Mouse (Mus musculus): ENCODE measurements around the gene Hrh2. TPM values are rescaled to one million over a fixed set of nuclear protein-coding genes. Genes with fewer than 3 reads are reported as not detected.
A peak's percentile ranks its signal among the peaks of the same experiment; 100 is the strongest.

Gene Hrh2
- polyA plus RNA-seq, 1 experiment from 2014 or later, result 0.09 TPM

- Histone ChIP-seq H3K9me3 (no peaks in the 10 kb centered on the region), H3K27me3 (ENCODE audit: insufficient read depth, poor library complexity, severe bottlenecking) (peaks cover 22% of the 10 kb centered on the region; the same call in 1 of the 2 replicates), H3K27ac (no peak overlapping the region), H3K4me1 (no peaks in the 10 kb centered on the region), H3K36me3 (no peaks in the 10 kb centered on the region), H3K4me3 (no peak overlapping the region)
- WGBS, result 22% methylated on average over 8 of the region's 8 CpGs
- no peak for DNase-seq (ENCODE audit: low spot score)
These were observed 68.4 kb downstream of the Hrh2 start for GRCm38 (mm10) chr13:54260318-54260717.

GRCm38 (mm10) chr13:54262741-54263510 is 71.0 kb downstream of the Hrh2 start:
- no peaks in the 10 kb centered on the region for H3K9me3 ChIP-seq
- no peak overlapping the region for H3K27ac ChIP-seq
- peaks cover 31% of the 10 kb centered on the region for H3K27me3 ChIP-seq (ENCODE audit: insufficient read depth, poor library complexity, severe bottlenecking)
- no peak overlapping the region for H3K4me3 ChIP-seq
- DNase-seq (ENCODE audit: low spot score), result no peak
- H3K4me1 ChIP-seq, result no peaks in the 10 kb centered on the region
- 90% methylated on average over 15 of the region's 15 CpGs for WGBS
- no peaks in the 10 kb centered on the region for H3K36me3 ChIP-seq

GRCm38 (mm10) chr13:54263641-54264040 is 71.7 kb downstream of the Hrh2 start:
- Histone ChIP-seq H3K27me3 (ENCODE audit: insufficient read depth, poor library complexity, severe bottlenecking) (peaks cover 24% of the 10 kb centered on the region), H3K9me3 (no peaks in the 10 kb centered on the region), H3K4me3 (no peak overlapping the region), H3K4me1 (no peaks in the 10 kb centered on the region), H3K27ac (no peak overlapping the region), H3K36me3 (no peaks in the 10 kb centered on the region)
- no peak for DNase-seq (ENCODE audit: low spot score)
- WGBS, result 87% methylated on average over 6 of the region's 6 CpGs

GRCm38 (mm10) chr13:54266472-54266871 is 74.5 kb downstream of the Hrh2 start:
- no peaks in the 10 kb centered on the region for H3K36me3 ChIP-seq

GRCm38 (mm10) chr13:54269087-54269486 is 77.2 kb downstream of the Hrh2 start:
- 65% methylated on average over 3 of the region's 3 CpGs for WGBS
- peaks cover 26% of the 10 kb centered on the region for H3K27me3 ChIP-seq (ENCODE audit: insufficient read depth, poor library complexity, severe bottlenecking)
- no peaks in the 10 kb centered on the region for H3K4me1 ChIP-seq

More at GRCm38 (mm10) chr13:54266472-54266871, 74.5 kb downstream of the Hrh2 start:
- no peak overlapping the region for H3K4me3 ChIP-seq
- no peaks in the 10 kb centered on the region for H3K4me1 ChIP-seq
- H3K27me3 ChIP-seq (ENCODE audit: insufficient read depth, poor library complexity, severe bottlenecking), result peaks cover 26% of the 10 kb centered on the region
- WGBS, result 16% methylated on average over 9 of the region's 9 CpGs
- no peak overlapping the region for H3K27ac ChIP-seq
- no peaks in the 10 kb centered on the region for H3K9me3 ChIP-seq
- DNase-seq (ENCODE audit: low spot score), result no peak

GRCm38 (mm10) chr13:54269628-54270027 is 77.7 kb downstream of the Hrh2 start:
- H3K4me3 ChIP-seq, result no peak overlapping the region
- H3K27ac ChIP-seq, result no peak overlapping the region
- no peaks in the 10 kb centered on the region for H3K4me1 ChIP-seq
- 68% methylated on average over 8 of the region's 8 CpGs for WGBS
- H3K27me3 ChIP-seq (ENCODE audit: insufficient read depth, poor library complexity, severe bottlenecking), result peaks cover 26% of the 10 kb centered on the region
- no peaks in the 10 kb centered on the region for H3K9me3 ChIP-seq
- H3K36me3 ChIP-seq, result no peaks in the 10 kb centered on the region
- no peak for DNase-seq (ENCODE audit: low spot score)

More at GRCm38 (mm10) chr13:54269087-54269486, 77.2 kb downstream of the Hrh2 start:
- no peak overlapping the region for H3K4me3 ChIP-seq
- H3K36me3 ChIP-seq, result no peaks in the 10 kb centered on the region
- no peak overlapping the region for H3K27ac ChIP-seq
- no peak for DNase-seq (ENCODE audit: low spot score)
- H3K9me3 ChIP-seq, result no peaks in the 10 kb centered on the region

GRCm38 (mm10) chr13:54272076-54272475 is 80.1 kb downstream of the Hrh2 start:
- Histone ChIP-seq H3K9me3 (no peaks in the 10 kb centered on the region), H3K36me3 (no peaks in the 10 kb centered on the region), H3K27me3 (ENCODE audit: insufficient read depth, poor library complexity, severe bottlenecking) (peaks cover 9% of the 10 kb centered on the region; the same call in 1 of the 2 replicates), H3K27ac (no peak overlapping the region), H3K4me1 (no peaks in the 10 kb centered on the region), H3K4me3 (no peak overlapping the region)
- no peak for DNase-seq (ENCODE audit: low spot score)
- WGBS, result 84% methylated on average over 7 of the region's 7 CpGs

GRCm38 (mm10) chr13:54277406-54277805 is 85.5 kb downstream of the Hrh2 start:
- WGBS, result 81% methylated on average over 6 of the region's 6 CpGs
- H3K9me3 ChIP-seq, result no peaks in the 10 kb centered on the region
- H3K36me3 ChIP-seq, result no peaks in the 10 kb centered on the region
- H3K4me1 ChIP-seq, result peaks cover 4% of the 10 kb centered on the region
- peaks cover 24% of the 10 kb centered on the region for H3K27me3 ChIP-seq (ENCODE audit: insufficient read depth, poor library complexity, severe bottlenecking)
- no peak overlapping the region for H3K4me3 ChIP-seq
- no peak overlapping the region for H3K27ac ChIP-seq
- no peak for DNase-seq (ENCODE audit: low spot score)

- WGBS, result 85% methylated on average over 7 of the region's 7 CpGs
- Histone ChIP-seq H3K27me3 (ENCODE audit: insufficient read depth, poor library complexity, severe bottlenecking) (peaks cover 38% of the 10 kb centered on the region), H3K27ac (no peak overlapping the region), H3K9me3 (no peaks in the 10 kb centered on the region), H3K4me1 (peaks cover 10% of the 10 kb centered on the region), H3K36me3 (no peaks in the 10 kb centered on the region), H3K4me3 (no peak overlapping the region)
- DNase-seq (ENCODE audit: low spot score), result no peak
These were observed 88.4 kb downstream of the Hrh2 start for GRCm38 (mm10) chr13:54280366-54280765.

- Histone ChIP-seq H3K27me3 (ENCODE audit: insufficient read depth, poor library complexity, severe bottlenecking) (peaks cover 38% of the 10 kb centered on the region), H3K4me3 (no peak overlapping the region), H3K36me3 (no peaks in the 10 kb centered on the region), H3K27ac (no peak overlapping the region), H3K9me3 (no peaks in the 10 kb centered on the region), H3K4me1 (peaks cover 10% of the 10 kb centered on the region)
- no peak for DNase-seq (ENCODE audit: low spot score)
- 72% methylated on average over 7 of the region's 7 CpGs for WGBS
These were observed 89.2 kb downstream of the Hrh2 start for GRCm38 (mm10) chr13:54281149-54281548.

GRCm38 (mm10) chr13:54281623-54282022 is 89.7 kb downstream of the Hrh2 start:
- no peak overlapping the region for H3K4me3 ChIP-seq
- WGBS, result 28% methylated on average over 8 of the region's 8 CpGs
- H3K27ac ChIP-seq, result no peak overlapping the region
- peaks cover 10% of the 10 kb centered on the region for H3K4me1 ChIP-seq
- peaks cover 38% of the 10 kb centered on the region for H3K27me3 ChIP-seq (ENCODE audit: insufficient read depth, poor library complexity, severe bottlenecking)
- no peak for DNase-seq (ENCODE audit: low spot score)
- no peaks in the 10 kb centered on the region for H3K9me3 ChIP-seq
- H3K36me3 ChIP-seq, result no peaks in the 10 kb centered on the region

- Histone ChIP-seq H3K36me3 (no peaks in the 10 kb centered on the region), H3K9me3 (no peaks in the 10 kb centered on the region), H3K4me3 (peak overlapping the region; percentile 47), H3K27me3 (ENCODE audit: insufficient read depth, poor library complexity, severe bottlenecking) (peaks cover 38% of the 10 kb centered on the region), H3K27ac (no peak overlapping the region), H3K4me1 (peaks cover 10% of the 10 kb centered on the region)
- 18% methylated on average over 17 of the region's 17 CpGs for WGBS
- DNase-seq (ENCODE audit: low spot score), result no peak
These were observed 90.4 kb downstream of the Hrh2 start for GRCm38 (mm10) chr13:54282149-54282860.

GRCm38 (mm10) chr13:54282861-54283206 is 90.9 kb downstream of the Hrh2 start:
- Histone ChIP-seq H3K9me3 (no peaks in the 10 kb centered on the region), H3K36me3 (no peaks in the 10 kb centered on the region), H3K27ac (no peak overlapping the region), H3K4me1 (peaks cover 10% of the 10 kb centered on the region), H3K4me3 (peak overlapping the region; percentile 47), H3K27me3 (ENCODE audit: insufficient read depth, poor library complexity, severe bottlenecking) (peaks cover 38% of the 10 kb centered on the region)
- 11% methylated on average over 10 of the region's 10 CpGs for WGBS
- no peak for DNase-seq (ENCODE audit: low spot score)

Measured in heart, embryonic 10.5 days (tissue).